Mouse (Mus musculus): ENCODE measurements around the gene Cdkal1.

The Cdkal1 gene

DNA sequence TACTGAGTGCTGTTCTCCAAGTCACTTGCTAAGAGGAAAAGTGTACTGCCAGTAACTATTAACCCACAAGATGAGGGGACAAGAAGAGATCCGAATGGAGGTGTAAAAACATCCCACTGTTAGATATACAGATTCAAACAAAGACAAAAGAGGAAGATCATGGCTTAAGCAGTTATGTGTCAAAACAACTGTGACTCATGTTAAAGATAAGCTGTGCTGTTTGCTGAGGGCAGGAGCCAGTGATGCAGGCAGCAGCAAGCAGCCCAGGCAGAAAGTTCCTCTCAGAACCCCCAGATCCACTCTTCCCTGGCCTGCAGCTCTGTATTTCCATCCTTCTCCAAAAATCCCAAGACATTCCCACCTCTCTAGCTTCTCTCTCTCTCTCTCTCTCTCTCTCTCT, 230.5 kb downstream of the Cdkal1 start:
- DNase-seq (ENCODE audit: low spot score): no peak

GRCm38 (mm10) chr13:29623636-29624239, 231.7 kb downstream of the Cdkal1 start:
- no peak for DNase-seq (ENCODE audit: low spot score)

DNA sequence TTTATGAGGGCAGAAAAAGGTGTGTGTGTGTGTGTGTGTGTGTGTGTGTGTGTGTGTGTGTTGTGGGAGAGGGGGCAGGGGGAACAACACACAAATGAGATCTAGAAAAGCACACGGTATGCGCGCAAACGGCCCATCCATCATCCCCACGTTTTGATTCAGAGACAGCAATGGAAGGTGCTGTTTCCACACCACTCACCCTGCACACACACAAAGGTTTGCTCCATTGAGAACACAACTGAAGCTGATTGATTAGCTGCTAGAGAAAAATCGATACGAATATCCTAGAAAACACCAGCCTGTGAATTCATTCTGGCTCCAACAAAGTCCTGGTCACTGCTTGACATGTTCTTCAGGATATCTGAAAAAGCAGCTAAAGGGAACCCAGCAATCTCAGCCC, 233.6 kb downstream of the Cdkal1 start:
- no peak for DNase-seq (ENCODE audit: low spot score)

DNA sequence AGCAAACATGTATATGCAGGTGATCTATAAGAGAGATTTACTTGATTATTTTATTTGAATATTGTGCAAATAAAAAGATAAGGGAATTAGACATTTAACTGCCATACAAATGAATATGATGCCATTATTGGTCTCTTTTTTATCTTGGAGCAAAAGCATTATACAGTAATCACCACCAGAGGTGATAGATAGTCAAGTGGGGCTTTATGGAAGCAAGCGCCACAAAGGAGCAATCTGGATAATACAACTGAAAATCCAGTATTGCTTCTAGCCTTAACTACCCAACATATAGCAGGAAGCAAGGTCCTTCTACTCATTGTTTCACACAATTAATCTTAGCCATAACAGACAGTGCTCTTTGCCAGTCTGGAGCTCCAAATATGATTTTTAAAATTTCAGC, 234.1 kb downstream of the Cdkal1 start:
- no peak for DNase-seq (ENCODE audit: low spot score)

- no peak for DNase-seq (ENCODE audit: low spot score)
These were observed 234.6 kb downstream of the Cdkal1 start for GRCm38 (mm10) chr13:29620826-29621225.

DNA sequence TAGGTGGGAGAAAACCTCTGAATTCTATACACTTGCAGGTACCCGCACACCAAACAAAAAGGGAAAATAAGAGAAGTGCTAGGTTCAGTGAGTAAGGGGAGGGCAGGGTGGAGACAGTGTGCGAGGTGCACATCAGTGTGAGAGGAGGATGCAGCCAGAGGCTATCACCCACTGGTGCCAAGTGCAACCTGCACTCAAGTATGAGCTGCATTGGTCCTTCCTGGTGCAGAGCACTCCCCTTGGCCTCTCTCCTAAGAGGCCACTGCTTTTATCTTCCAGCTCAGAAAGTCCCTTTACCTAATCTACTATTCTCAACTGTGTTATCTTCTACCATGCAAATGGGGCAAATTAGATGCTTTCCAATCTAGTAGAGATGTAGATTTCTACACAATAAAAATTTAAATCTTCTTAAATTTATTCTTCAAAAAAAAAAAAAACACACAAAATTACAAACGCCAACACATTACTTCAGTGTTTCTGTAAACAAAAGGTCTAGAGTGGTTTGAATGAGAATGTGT, 238.8 kb downstream of the Cdkal1 start:
- no peak for DNase-seq (ENCODE audit: low spot score)

DNA sequence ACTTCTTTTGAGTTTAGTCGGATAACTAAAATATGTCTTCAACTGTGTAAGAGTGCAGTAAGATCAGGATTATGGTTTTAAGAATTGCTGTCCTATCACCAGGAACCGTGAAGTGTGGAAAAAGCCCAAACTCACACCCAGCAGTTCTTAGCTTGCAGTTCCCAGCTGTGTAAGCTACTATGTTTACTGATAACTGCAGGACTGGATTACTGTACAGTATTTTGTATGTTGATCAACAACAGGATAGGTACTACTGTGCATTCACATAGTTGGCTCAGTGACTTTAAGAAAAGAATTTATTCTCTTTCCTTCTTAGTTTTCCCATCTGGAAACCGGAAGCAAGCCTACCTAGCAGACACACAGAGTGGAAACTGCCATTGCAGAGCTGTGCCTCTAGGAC, 239.5 kb downstream of the Cdkal1 start:
- DNase-seq (ENCODE audit: low spot score): no peak

- no peak for DNase-seq (ENCODE audit: low spot score)
These were observed 240.4 kb downstream of the Cdkal1 start for GRCm38 (mm10) chr13:29615081-29615480.

DNA sequence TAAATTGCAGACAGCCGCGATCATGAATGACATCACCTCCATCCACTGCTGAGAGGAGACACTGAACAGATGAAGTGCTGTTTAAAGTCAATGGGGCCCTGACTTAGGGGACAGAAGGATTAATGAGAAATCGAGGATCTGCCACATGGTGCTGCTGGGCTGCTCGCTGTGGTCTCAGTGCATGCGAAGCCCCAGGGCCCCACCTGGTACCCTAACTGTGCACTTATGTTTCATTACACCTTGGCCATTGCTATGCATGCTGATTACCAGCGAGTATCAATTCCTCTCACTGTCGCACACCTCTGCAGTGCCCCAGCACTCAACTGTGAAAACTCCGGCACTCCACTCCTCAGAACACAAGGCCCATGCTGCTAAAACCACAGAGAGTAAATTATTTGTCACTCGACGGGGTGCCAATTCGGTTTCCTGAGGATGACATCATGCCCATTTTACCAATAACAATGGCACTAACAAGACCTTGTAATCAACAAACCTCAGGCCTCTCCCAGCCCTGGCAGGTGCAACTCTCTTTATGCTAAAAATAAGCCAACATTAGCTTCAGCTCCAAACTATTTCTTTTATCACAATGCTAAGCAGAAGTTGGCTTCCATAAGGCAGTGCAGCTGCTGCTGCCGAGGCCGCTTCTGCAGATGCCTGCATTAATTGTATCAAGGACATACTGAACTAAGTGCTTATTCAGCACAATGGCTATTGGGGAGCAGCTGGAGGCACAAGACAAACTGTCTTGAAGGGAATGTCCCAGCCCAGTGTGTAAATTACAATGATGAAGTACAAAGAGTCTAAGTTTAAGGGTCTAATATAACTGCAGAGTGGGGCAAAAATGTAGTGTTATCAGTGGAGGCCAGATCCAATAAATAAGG, 245.2 kb downstream of the Cdkal1 start:
- no peak for DNase-seq (ENCODE audit: low spot score)

DNA sequence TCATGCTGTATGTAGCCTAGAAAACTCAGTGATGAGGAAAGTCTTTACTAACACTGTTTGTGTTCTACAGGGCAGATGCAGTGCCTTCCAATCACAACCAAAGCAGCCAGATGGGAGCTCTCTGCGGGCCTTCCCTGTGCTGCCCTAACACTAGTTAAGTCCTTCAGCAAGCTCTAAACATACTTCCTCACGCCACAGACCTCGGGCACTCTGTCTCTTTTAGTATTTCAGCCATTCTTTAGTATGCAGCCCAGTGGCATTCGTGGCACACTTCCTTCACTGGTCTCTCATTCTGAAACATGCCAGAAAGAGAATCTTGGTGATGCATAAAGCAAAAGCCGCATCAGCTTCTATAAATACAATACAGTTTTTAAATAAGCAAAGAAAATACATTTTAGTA, 246.0 kb downstream of the Cdkal1 start:
- no peak for DNase-seq (ENCODE audit: low spot score)

DNA sequence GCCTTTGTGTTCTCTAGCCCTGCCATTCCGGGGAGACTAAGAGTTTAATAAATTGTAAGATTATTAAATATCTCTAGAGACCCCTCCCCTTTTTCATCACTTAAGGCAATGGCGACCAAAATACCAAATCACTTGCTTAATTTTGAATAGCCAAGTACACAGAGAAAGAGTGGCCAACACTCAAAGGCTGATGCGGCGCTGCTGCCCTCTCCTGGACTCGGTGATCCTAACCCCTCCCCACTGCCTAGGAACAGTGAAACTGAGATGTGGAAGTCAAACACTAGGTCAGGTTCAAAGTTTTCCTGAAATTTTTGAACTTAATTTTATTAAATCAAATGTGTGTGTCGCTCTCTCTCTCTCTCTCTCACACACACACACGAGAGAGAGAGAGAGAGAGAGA, 251.2 kb downstream of the Cdkal1 start:
- DNase-seq (ENCODE audit: low spot score): peak; percentile 43

DNA sequence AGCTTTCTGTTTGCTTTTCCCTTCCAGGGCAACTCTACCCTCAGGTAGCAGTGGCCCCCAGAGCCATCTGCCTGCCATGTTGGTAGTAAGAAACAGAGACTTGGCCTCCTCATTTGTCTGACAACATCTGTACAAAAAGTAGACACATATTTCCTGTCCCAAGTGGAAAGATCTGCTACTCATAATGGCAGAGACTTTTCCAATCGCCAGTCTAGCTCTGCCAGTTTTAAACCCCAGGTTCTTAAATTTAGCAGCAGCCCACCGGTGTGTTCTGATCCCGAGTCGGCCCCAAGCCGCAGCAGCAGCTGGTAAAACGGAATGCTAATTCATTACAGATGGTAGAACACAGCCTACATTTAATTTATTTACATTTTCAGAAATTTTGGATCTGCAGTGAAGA, 251.9 kb downstream of the Cdkal1 start:
- no peak for DNase-seq (ENCODE audit: low spot score)

DNA sequence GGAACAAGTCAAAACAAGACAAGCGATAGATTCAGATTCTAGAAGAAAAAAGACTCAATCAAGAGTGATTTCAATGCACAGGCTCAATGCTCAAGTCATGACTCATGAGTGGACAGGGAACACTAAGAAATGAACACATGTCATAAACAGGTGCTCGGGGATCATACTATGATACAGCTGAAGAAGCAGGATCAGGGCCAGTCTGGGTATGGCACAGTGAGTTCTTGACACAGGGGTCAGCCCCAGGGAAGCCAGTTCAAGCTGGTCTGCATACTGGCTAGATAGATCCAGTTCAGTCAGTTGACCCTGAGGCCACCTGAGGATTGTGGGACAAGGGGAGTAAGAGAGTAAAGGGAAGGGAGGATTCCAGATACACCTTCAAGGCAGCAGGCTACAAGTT, 254.4 kb downstream of the Cdkal1 start:
- DNase-seq (ENCODE audit: low spot score): no peak

DNA sequence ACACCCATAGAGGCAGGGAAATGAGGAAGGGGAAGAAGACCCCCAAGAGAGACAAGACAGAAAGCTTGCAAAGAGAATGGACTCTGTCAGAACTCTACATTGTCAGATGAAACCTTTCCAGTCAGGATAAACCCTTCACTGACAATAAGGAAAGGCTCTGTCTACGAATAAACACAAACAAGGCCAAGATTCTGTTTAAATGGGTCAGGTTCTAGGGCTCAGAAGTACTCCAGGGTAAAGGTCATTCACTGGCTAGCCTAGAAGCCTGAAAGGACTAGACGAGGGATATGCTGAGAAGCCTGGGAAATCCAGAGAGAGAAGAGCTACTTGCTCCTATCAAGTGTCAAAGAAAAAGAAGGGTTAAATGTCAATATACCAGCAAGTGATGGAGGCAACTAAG, 255.8 kb downstream of the Cdkal1 start:
- no peak for DNase-seq (ENCODE audit: low spot score)

- DNase-seq (ENCODE audit: low spot score): no peak
These were observed 258.7 kb downstream of the Cdkal1 start for GRCm38 (mm10) chr13:29596735-29597134.

- no peak for DNase-seq (ENCODE audit: low spot score)
These were observed 262.4 kb downstream of the Cdkal1 start for GRCm38 (mm10) chr13:29593096-29593495.

GRCm38 (mm10) chr13:29590685-29591084, 264.8 kb downstream of the Cdkal1 start:
- DNase-seq (ENCODE audit: low spot score): no peak

DNA sequence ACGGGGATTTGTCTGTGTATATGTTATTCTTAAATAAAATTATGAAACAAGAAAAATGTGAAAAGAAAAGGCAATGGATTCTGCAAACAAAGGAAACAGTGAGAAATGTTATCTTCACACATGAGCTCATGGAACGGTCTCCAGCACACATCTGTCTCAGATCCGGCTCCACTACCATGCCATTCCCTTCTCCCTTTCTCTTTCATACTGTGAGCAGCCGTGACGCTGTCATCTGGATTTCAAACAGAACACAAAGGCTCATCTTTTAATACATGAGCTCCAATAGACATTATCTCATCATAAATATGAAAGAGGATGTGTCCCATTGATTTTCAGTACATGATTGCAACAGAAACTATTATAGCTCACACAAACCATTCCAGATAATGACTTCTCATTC, 265.3 kb downstream of the Cdkal1 start:
- DNase-seq (ENCODE audit: low spot score): no peak

DNA sequence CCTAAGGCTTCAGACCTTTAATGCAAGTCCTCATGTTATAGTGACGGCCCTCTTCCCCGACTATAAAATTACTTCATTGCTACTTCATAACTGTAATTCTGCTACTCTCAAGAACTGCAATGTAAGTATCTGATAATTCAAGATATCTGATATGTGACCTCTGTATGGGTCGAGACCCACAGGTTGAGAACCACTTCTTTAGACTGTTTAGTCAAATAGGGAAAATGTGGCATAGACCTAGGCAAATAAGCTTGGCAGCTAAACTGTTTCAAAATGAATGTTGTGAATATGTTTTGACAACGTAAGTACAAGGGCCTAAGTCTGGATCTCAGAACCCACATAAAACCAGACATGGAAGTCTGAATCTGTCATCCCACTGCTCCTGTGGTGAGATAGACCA, 266.8 kb downstream of the Cdkal1 start:
- DNase-seq (ENCODE audit: low spot score): no peak

- DNase-seq (ENCODE audit: low spot score): no peak
These were observed 273.4 kb downstream of the Cdkal1 start for GRCm38 (mm10) chr13:29581762-29582700.

GRCm38 (mm10) chr13:29580780-29581179, 274.7 kb downstream of the Cdkal1 start:
- DNase-seq (ENCODE audit: low spot score): no peak

DNA sequence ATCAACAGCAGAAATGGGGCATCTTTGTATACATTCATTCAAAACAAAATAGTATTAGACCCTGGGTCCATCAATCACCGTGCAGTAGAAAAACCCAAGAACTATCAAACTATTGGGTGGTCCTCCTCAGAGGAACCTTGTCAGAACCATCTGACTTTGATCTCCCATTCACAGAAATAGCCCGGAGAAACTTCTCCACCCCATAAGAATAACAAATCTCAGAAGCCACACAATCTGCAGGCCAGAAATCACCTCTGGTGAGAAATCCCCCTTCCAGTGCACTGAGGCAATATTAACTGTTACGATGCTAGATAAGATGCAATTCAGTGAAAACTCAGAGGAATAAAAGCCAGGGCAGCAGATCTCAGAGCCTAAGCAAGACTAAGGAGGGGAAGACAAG, 275.5 kb downstream of the Cdkal1 start:
- no peak for DNase-seq (ENCODE audit: low spot score)
